Mouse (Mus musculus): Measurements from ENCODE around the gene Adamts3. TPM values are rescaled to one million over a fixed set of nuclear protein-coding genes. Genes with fewer than 3 reads are reported as not detected.
A peak's percentile ranks its signal among the peaks of the same experiment; 100 is the strongest.

Gene Adamts3
- total RNA-seq, 2 experiments from 2014 or later = 1.7 to 1.9 TPM

- intact Hi-C loops (cut with DNase I) = loop anchor here (2.0 to 10.0 kb wide), 3 partner anchors 43 to 355 kb away; partner anchors contain the start of gene Adamts3
- DNase-seq = no peak
These were observed 43.5 kb downstream of the Adamts3 start for GRCm38 (mm10) chr5:89839627-89840026.

GRCm38 (mm10) chr5:89821175-89821574 lies 62.0 kb downstream of the Adamts3 start:
- intact Hi-C loops (cut with DNase I) = no loop called here
- no peak for DNase-seq

GRCm38 (mm10) chr5:89819531-89819930 lies 63.6 kb downstream of the Adamts3 start:
- intact Hi-C loops (cut with DNase I) = no loop called here
- DNase-seq = no peak

GRCm38 (mm10) chr5:89816610-89817009 lies 66.5 kb downstream of the Adamts3 start:
- intact Hi-C loops (cut with DNase I) = no loop called here
- DNase-seq = no peak

DNA sequence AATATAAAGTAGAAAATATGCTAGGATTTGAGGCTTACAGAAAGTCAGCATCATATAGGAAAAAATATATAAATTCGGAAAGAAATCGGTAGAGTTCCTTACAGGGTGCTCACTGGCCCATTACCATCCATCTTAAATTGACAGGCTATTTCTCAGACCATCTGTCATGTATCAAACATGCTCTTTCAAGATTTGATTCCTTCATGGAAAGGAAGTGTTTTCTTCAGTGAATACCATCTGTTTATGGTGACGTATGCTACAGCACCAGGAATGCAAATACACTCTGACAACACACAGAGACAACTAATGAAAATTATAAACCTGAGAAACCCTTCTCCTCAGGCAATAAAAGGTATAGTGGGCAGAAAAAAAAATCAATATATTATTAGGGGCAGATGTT lies 68.6 kb downstream of the Adamts3 start:
- intact Hi-C loops (cut with DNase I) = no loop called here

GRCm38 (mm10) chr5:89800181-89800816 lies 82.8 kb downstream of the Adamts3 start:
- intact Hi-C loops (cut with DNase I) = no loop called here
- DNase-seq = peak in 1 of 2 experiments; percentile 9

More for the DNA sequence above, 68.6 kb downstream of the Adamts3 start:
- DNase-seq = no peak

DNA sequence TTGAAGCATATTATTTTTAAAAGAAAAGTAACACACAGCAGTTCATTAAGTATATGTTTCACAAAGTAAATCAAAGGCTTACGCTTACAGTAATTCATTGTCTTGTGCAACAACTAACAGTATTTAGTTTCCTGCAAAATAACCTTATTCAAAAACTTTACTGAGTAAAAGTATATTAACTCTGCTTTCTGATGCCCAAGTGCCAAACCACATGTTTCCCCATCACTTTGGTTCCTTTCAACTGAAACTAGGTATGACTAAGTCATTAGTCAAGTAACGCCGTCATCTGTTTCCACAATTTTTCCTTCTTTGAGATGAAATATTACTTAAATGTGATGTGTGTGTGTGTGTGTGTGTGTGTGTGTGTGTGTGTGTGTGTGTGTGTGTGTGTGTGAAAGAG lies 89.4 kb downstream of the Adamts3 start:
- intact Hi-C loops (cut with DNase I) = no loop called here
- DNase-seq = no peak

GRCm38 (mm10) chr5:89784635-89785034 lies 98.5 kb downstream of the Adamts3 start:
- intact Hi-C loops (cut with DNase I) = no loop called here
- no peak for DNase-seq

GRCm38 (mm10) chr5:89779823-89780222 lies 103.3 kb downstream of the Adamts3 start:
- DNase-seq = no peak
- intact Hi-C loops (cut with DNase I) = no loop called here

DNA sequence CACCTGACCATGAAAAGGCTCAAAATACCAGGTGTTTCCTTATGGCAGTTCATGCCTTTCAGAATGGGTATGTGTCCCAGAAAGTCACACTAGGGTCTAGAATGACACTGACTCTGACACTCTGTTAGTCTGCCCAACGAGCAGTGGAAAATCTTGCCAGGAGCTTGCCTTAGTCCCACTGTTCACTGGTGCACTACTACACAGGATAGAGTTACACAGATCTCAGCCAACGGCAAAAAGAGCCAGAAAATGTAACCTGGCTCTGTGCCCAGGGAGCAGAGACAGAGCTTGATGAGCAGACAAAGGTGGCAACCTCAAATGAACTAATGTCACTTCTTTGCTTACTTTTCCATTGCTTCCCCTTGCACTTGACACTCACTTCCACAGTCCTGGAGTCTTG lies 104.5 kb downstream of the Adamts3 start:
- no peak for DNase-seq

GRCm38 (mm10) chr5:89777411-89777810 lies 105.7 kb downstream of the Adamts3 start:
- intact Hi-C loops (cut with DNase I) = no loop called here
- DNase-seq = no peak

More for the DNA sequence above, 104.5 kb downstream of the Adamts3 start:
- intact Hi-C loops (cut with DNase I) = no loop called here

DNA sequence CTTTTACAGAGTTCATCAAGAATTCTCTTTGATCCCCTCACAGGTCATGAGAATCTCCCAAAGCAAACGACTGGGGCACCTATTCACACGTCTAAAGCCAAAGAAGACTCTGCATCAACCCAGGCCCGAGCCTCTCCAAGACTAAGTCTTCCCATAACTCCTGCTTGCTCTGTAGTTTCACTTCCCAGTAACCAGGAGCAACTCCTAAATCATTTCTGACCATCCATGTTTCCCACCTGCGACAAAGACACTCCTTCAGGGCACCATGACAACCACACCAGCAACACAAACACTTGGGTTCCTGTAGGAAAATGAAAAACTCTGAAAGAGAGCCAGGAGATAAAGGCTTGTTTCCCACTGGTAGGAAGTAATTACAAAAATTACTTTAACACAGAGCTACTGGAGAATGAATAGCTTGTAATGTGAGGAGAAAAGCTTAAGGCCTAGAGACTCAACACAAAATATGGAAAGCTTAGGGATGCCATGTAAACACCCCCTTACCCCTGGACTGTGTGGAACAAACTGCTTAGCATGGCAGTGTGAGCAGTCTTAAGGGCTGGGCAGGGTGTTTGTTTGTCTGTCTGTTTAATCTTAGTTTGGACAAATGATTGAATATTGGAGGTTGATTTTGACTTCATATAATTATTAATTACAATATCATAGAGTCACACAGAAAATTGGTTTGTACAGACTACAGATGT lies 112.3 kb downstream of the Adamts3 start:
- intact Hi-C loops (cut with DNase I) = no loop called here
- DNase-seq = no peak

- intact Hi-C loops (cut with DNase I) = no loop called here
- no peak for DNase-seq
These were observed 119.6 kb downstream of the Adamts3 start for GRCm38 (mm10) chr5:89763189-89764187.

DNA sequence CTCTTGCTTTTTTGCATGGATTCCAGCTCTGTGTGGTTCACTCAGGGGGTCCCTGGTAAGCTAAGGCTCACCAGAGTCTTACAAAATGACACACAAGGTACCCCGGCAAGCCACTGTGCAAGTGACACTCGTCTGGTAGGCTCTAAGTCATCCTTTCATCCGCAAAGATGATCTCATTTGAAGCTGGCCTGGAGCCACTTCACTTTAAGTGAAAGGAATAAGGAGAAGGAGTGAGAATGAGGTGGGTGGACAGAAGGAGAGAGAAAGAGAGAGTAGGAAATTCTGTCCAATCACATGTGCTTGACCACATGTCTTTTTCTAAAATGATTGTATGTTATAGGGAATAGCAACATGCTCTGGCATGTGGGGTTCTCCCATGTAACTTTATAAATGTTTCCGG lies 122.8 kb downstream of the Adamts3 start:
- no peak for DNase-seq

GRCm38 (mm10) chr5:89751836-89752235 lies 131.3 kb downstream of the Adamts3 start:
- DNase-seq = no peak
- intact Hi-C loops (cut with DNase I) = no loop called here

More for the DNA sequence above, 122.8 kb downstream of the Adamts3 start:
- intact Hi-C loops (cut with DNase I) = no loop called here

GRCm38 (mm10) chr5:89748185-89748884 lies 134.8 kb downstream of the Adamts3 start:
- DNase-seq = no peak
- intact Hi-C loops (cut with DNase I) = no loop called here

GRCm38 (mm10) chr5:89747149-89747659 lies 135.9 kb downstream of the Adamts3 start:
- intact Hi-C loops (cut with DNase I) = no loop called here
- no peak for DNase-seq

DNA sequence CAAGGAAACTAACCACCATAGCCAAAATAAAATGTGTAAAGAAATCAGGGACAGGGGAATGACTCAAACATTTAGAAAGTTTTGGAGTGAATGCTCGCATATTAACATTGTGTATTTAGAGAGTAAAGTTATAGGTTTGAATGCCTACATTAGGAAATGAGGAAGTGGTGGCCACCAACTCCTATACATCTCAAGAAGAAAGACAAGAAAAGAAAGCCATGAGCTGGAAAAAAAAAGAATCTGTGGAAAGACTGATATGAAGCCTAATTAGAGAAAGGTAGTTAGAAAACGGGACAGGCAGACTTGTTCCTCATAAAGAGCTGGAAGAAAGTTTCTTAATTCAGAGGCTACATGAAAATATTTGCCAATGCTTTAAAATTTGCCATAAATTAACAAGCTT lies 138.0 kb downstream of the Adamts3 start:
- intact Hi-C loops (cut with DNase I) = no loop called here
- no peak for DNase-seq

- DNase-seq = no peak
- intact Hi-C loops (cut with DNase I) = no loop called here
These were observed 148.4 kb downstream of the Adamts3 start for GRCm38 (mm10) chr5:89734759-89735158.

DNA sequence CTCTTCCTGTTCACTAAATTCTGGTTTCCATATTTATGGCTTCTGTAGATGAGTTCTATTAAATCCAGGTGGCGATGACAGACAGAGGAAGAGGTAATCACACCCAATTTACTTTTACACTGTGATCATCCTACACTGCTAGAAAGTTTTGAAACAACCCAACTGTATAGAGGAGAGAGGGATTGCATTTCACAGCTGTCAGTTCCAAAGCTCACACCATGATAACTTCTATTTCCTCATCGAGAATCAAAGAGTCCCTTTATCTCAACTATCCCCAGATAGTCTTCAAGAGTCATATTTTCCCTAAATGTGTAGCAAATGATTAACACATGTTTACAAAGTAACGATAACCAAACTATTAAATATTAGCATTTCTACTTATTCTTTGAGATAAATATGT lies 152.7 kb downstream of the Adamts3 start:
- intact Hi-C loops (cut with DNase I) = no loop called here
- DNase-seq = no peak

Measured in gastrocnemius, postnatal 36 days (tissue).